Comparison of ENCODE assay signal across 8 mouse cellular contexts in genomic region chr11:103113005-103113404, GRCm38 (mm10). TPM values are rescaled to one million over a fixed set of nuclear protein-coding genes. Genes with fewer than 3 reads are reported as not detected.
DNase-seq lines count a peak whose midpoint lies in the region; ATAC-seq and TF ChIP-seq lines count a peak whose summit lies in the region.

No protein-coding gene starts in this region.

- peaks cover 35% of the 10 kb centered on the region for H3K27me3 ChIP-seq in forebrain, embryonic 13.5 days
- peaks cover 13% of the 10 kb centered on the region for H3K27me3 ChIP-seq in forebrain, postnatal 0 days (ENCODE audit: insufficient read depth, low read length)
- H3K27me3 ChIP-seq in liver, embryonic 12.5 days (replicated peaks), result peaks cover 27% of the 10 kb centered on the region
- no peaks in the 10 kb centered on the region for H3K27me3 ChIP-seq in liver, postnatal 0 days (ENCODE audit: insufficient read depth, low read length)
- H3K27me3 ChIP-seq in heart, postnatal 0 days (ENCODE audit: control insufficient read depth, insufficient read depth, low read length), result no peaks in the 10 kb centered on the region

- H3K9me3 ChIP-seq in forebrain, embryonic 13.5 days (replicated peaks), result no peaks in the 10 kb centered on the region
- H3K9me3 ChIP-seq in forebrain, postnatal 0 days (ENCODE audit: low read length), result no peaks in the 10 kb centered on the region
- no peaks in the 10 kb centered on the region for H3K9me3 ChIP-seq in liver, embryonic 12.5 days (replicated peaks)
- no peaks in the 10 kb centered on the region for H3K9me3 ChIP-seq in liver, postnatal 0 days (ENCODE audit: low read length)
- no peaks in the 10 kb centered on the region for H3K9me3 ChIP-seq in heart, postnatal 0 days (replicated peaks; ENCODE audit: control insufficient read depth, low read length)

- H3K27ac ChIP-seq in forebrain, embryonic 13.5 days, result no peak overlapping the region
- H3K27ac ChIP-seq in forebrain, postnatal 0 days (ENCODE audit: low read depth, low read length), result no peak overlapping the region
- no peak overlapping the region for H3K27ac ChIP-seq in liver, embryonic 12.5 days
- H3K27ac ChIP-seq in liver, postnatal 0 days (ENCODE audit: low read depth), result no peak overlapping the region
- H3K27ac ChIP-seq in heart, postnatal 0 days (ENCODE audit: low read depth), result peak overlapping the region; percentile 69; the same call in 1 of the 2 replicates

- no peak for TF ChIP-seq EP300 in liver, postnatal 0 days (IDR thresholded peaks at IDR 0.05; ENCODE audit: low read depth)
- no peak for TF ChIP-seq EP300 in heart, postnatal 0 days (IDR thresholded peaks at IDR 0.05; ENCODE audit: low read depth)

- no peak overlapping the region for H3K4me3 ChIP-seq in forebrain, embryonic 13.5 days
- no peak overlapping the region for H3K4me3 ChIP-seq in forebrain, postnatal 0 days (ENCODE audit: low read depth, low read length)
- no peak overlapping the region for H3K4me3 ChIP-seq in liver, embryonic 12.5 days
- H3K4me3 ChIP-seq in liver, postnatal 0 days (ENCODE audit: low read depth, low read length), result no peak overlapping the region
- H3K4me3 ChIP-seq in heart, postnatal 0 days (ENCODE audit: low read depth, low read length), result no peak overlapping the region

- 30% methylated on average over 12 of the region's 12 CpGs for WGBS in forebrain, embryonic 13.5 days
- 33% methylated on average over 12 of the region's 12 CpGs for WGBS in forebrain, postnatal 0 days
- WGBS in liver, embryonic 12.5 days (ENCODE audit: insufficient replicate concordance), result 63% methylated on average over 12 of the region's 12 CpGs
- WGBS in liver, postnatal 0 days (ENCODE audit: insufficient replicate concordance), result 67% methylated on average over 12 of the region's 12 CpGs
- 47% methylated on average over 12 of the region's 12 CpGs for WGBS in heart, postnatal 0 days

- no peak for ATAC-seq in forebrain, embryonic 13.5 days
- ATAC-seq in forebrain, postnatal 0 days, result no peak
- no peak for ATAC-seq in liver, embryonic 12.5 days
- ATAC-seq in liver, postnatal 0 days, result no peak
- no peak for ATAC-seq in heart, postnatal 0 days (ENCODE audit: insufficient read depth, low read depth)
- ATAC-seq in granulocyte monocyte progenitor cell, adult 5-6 weeks (replicated peaks; ENCODE audit: poor library complexity, severe bottlenecking), result no peak

- H3K4me2 ChIP-seq in forebrain, embryonic 13.5 days, result peak overlapping the region; percentile 59; the same call in 1 of the 2 replicates
- no peak overlapping the region for H3K4me2 ChIP-seq in forebrain, postnatal 0 days (ENCODE audit: low read depth)
- H3K4me2 ChIP-seq in liver, embryonic 12.5 days, result peak overlapping the region; percentile 59; the same call in 1 of the 2 replicates
- H3K4me2 ChIP-seq in liver, postnatal 0 days (ENCODE audit: low read depth, low read length), result no peak overlapping the region
- peak overlapping the region; percentile 86 for H3K4me2 ChIP-seq in heart, postnatal 0 days (ENCODE audit: low read depth, low read length)

- no peaks in the 10 kb centered on the region for H3K36me3 ChIP-seq in forebrain, embryonic 13.5 days (ENCODE audit: poor library complexity, severe bottlenecking)
- H3K36me3 ChIP-seq in forebrain, postnatal 0 days (ENCODE audit: insufficient read depth), result no peaks in the 10 kb centered on the region
- peaks cover 22% of the 10 kb centered on the region for H3K36me3 ChIP-seq in liver, embryonic 12.5 days
- no peaks in the 10 kb centered on the region; the same call in 1 of the 2 replicates for H3K36me3 ChIP-seq in liver, postnatal 0 days (replicated peaks; ENCODE audit: insufficient read depth, low read length)
- no peaks in the 10 kb centered on the region for H3K36me3 ChIP-seq in heart, postnatal 0 days (replicated peaks; ENCODE audit: control insufficient read depth, insufficient read depth, low read length)

- H3K4me1 ChIP-seq in forebrain, embryonic 13.5 days, result peaks cover 40% of the 10 kb centered on the region
- H3K4me1 ChIP-seq in forebrain, postnatal 0 days (ENCODE audit: insufficient read depth), result peaks cover 17% of the 10 kb centered on the region; the same call in 1 of the 2 replicates
- H3K4me1 ChIP-seq in liver, embryonic 12.5 days, result peaks cover 55% of the 10 kb centered on the region
- peaks cover 32% of the 10 kb centered on the region for H3K4me1 ChIP-seq in liver, postnatal 0 days (ENCODE audit: insufficient read depth)
- H3K4me1 ChIP-seq in heart, postnatal 0 days (ENCODE audit: control insufficient read depth, insufficient read depth), result peaks cover 21% of the 10 kb centered on the region

- no peak for TF ChIP-seq CTCF in forebrain, postnatal 0 days (IDR thresholded peaks at IDR 0.05; ENCODE audit: low read depth)
- TF ChIP-seq CTCF in liver, postnatal 0 days (IDR thresholded peaks at IDR 0.05; ENCODE audit: low read depth), result no peak
- no peak for TF ChIP-seq CTCF in heart, postnatal 0 days (IDR thresholded peaks at IDR 0.05; ENCODE audit: low read depth)

- no peak for DNase-seq in forebrain, postnatal 0 days
- no peak for DNase-seq in liver, postnatal 0 days
- DNase-seq in ZHBTc4 (ENCODE audit: low read depth, low spot score), result peak; percentile 28
- DNase-seq in heart, postnatal 0 days (ENCODE audit: low spot score), result no peak
- no peak for DNase-seq in layer of hippocampus, adult 8-10 months (ENCODE audit: low spot score in 2 of 2)

- H3K9ac ChIP-seq in forebrain, embryonic 13.5 days, result peak overlapping the region; percentile 53
- H3K9ac ChIP-seq in forebrain, postnatal 0 days, result no peak overlapping the region
- H3K9ac ChIP-seq in liver, embryonic 12.5 days, result no peak overlapping the region
- H3K9ac ChIP-seq in liver, postnatal 0 days (replicated peaks), result no peak overlapping the region
- H3K9ac ChIP-seq in heart, postnatal 0 days (replicated peaks; ENCODE audit: low read depth, low read length), result no peak overlapping the region; the same call in 1 of the 2 replicates

RNA-seq across cellular contexts. Expression of gene Hexim1, which starts 3.0 kb away (rescaled TPM):
- polyA plus RNA-seq in forebrain, embryonic 13.5 days (2015; fragmentation: Nextera tagmentation; extraction: Ambion mirVana), result 3.3 and 4.1 TPM in 2 replicates
- 19.0 and 20.5 TPM in 2 replicates for total RNA-seq in forebrain, postnatal 0 days (2014; rRNA removed)
- polyA plus RNA-seq in forebrain, postnatal 0 days (2015; fragmentation: Nextera tagmentation; extraction: Ambion mirVana), result 3.7 and 3.9 TPM in 2 replicates
- 2.4 and 3.0 TPM in 2 replicates for polyA plus RNA-seq in liver, embryonic 12.5 days (2016; fragmentation: Nextera tagmentation; extraction: Ambion mirVana)
- 2.6 and 2.7 TPM in 2 replicates for polyA plus RNA-seq in liver, postnatal 0 days (2015; fragmentation: Nextera tagmentation; extraction: Ambion mirVana)
- total RNA-seq in heart, postnatal 0 days (2014; rRNA removed; ENCODE audit: low replicate concordance), result 9.0 and 11.0 TPM in 2 replicates
- polyA plus RNA-seq in heart, postnatal 0 days (2015; fragmentation: Nextera tagmentation; extraction: Ambion mirVana), result 3.2 and 3.3 TPM in 2 replicates
- total RNA-seq in granulocyte monocyte progenitor cell, adult 5-6 weeks (2014; fragmentation: Nextera tagmentation), result 9.7 and 13.5 TPM in 2 replicates
- total RNA-seq in granulocyte monocyte progenitor cell, adult 5-6 weeks (2017), result 28.7 and 31.0 TPM in 2 replicates
- total RNA-seq in layer of hippocampus, adult 8-10 months (2022), result 10 to 100 TPM; 39.0 to 51.3 (median 45.9) TPM

RNA-seq across cellular contexts. Expression of gene Acbd4, which starts 11.5 kb away (rescaled TPM):
- polyA plus RNA-seq in forebrain, embryonic 13.5 days (2015; fragmentation: Nextera tagmentation; extraction: Ambion mirVana), result 8.1 TPM in 2 replicates
- total RNA-seq in forebrain, postnatal 0 days (2014; rRNA removed), result 27.2 and 28.5 TPM in 2 replicates
- polyA plus RNA-seq in forebrain, postnatal 0 days (2015; fragmentation: Nextera tagmentation; extraction: Ambion mirVana), result 20.1 and 27.1 TPM in 2 replicates
- 40.6 and 46.1 TPM in 2 replicates for polyA plus RNA-seq in liver, embryonic 12.5 days (2016; fragmentation: Nextera tagmentation; extraction: Ambion mirVana)
- polyA plus RNA-seq in liver, postnatal 0 days (2015; fragmentation: Nextera tagmentation; extraction: Ambion mirVana), result 56.5 and 57.0 TPM in 2 replicates
- total RNA-seq in heart, postnatal 0 days (2014; rRNA removed; ENCODE audit: low replicate concordance), result 16.3 and 20.0 TPM in 2 replicates
- polyA plus RNA-seq in heart, postnatal 0 days (2015; fragmentation: Nextera tagmentation; extraction: Ambion mirVana), result 21.6 and 22.2 TPM in 2 replicates
- 4.8 and 9.6 TPM in 2 replicates for total RNA-seq in granulocyte monocyte progenitor cell, adult 5-6 weeks (2014; fragmentation: Nextera tagmentation)
- total RNA-seq in granulocyte monocyte progenitor cell, adult 5-6 weeks (2017), result 5.8 and 10.7 TPM in 2 replicates
- total RNA-seq in layer of hippocampus, adult 8-10 months (2022), result 10 to 100 TPM; 88.4 to 98.2 (median 94.7) TPM

RNA-seq across cellular contexts. Expression of gene Plcd3, which starts 11.5 kb away (rescaled TPM):
- polyA plus RNA-seq in forebrain, embryonic 13.5 days (2015; fragmentation: Nextera tagmentation; extraction: Ambion mirVana), result 0.92 and 1.2 TPM in 2 replicates
- total RNA-seq in forebrain, postnatal 0 days (2014; rRNA removed), result 8.5 and 8.8 TPM in 2 replicates
- 3.6 TPM in 2 replicates for polyA plus RNA-seq in forebrain, postnatal 0 days (2015; fragmentation: Nextera tagmentation; extraction: Ambion mirVana)
- 0.74 and 0.79 TPM in 2 replicates for polyA plus RNA-seq in liver, embryonic 12.5 days (2016; fragmentation: Nextera tagmentation; extraction: Ambion mirVana)
- polyA plus RNA-seq in liver, postnatal 0 days (2015; fragmentation: Nextera tagmentation; extraction: Ambion mirVana), result 0.82 and 0.85 TPM in 2 replicates
- total RNA-seq in heart, postnatal 0 days (2014; rRNA removed; ENCODE audit: low replicate concordance), result 27.0 and 38.9 TPM in 2 replicates
- 14.5 and 16.3 TPM in 2 replicates for polyA plus RNA-seq in heart, postnatal 0 days (2015; fragmentation: Nextera tagmentation; extraction: Ambion mirVana)
- total RNA-seq in granulocyte monocyte progenitor cell, adult 5-6 weeks (2014; fragmentation: Nextera tagmentation), result 0.41 TPM in 1 of 2 replicates, not detected in the other
- total RNA-seq in granulocyte monocyte progenitor cell, adult 5-6 weeks (2017), result 3.2 TPM in 1 of 2 replicates, not detected in the other
- 10 to 100 TPM; 11.0 to 15.3 (median 12.8) TPM for total RNA-seq in layer of hippocampus, adult 8-10 months (2022)

RNA-seq across cellular contexts. Expression of gene Hexim2, which starts 19.2 kb away (rescaled TPM):
- polyA plus RNA-seq in forebrain, embryonic 13.5 days (2015; fragmentation: Nextera tagmentation; extraction: Ambion mirVana), result 13.4 and 13.9 TPM in 2 replicates
- total RNA-seq in forebrain, postnatal 0 days (2014; rRNA removed), result 30.8 and 47.0 TPM in 2 replicates
- polyA plus RNA-seq in forebrain, postnatal 0 days (2015; fragmentation: Nextera tagmentation; extraction: Ambion mirVana), result 16.5 and 27.9 TPM in 2 replicates
- 9.5 and 10.0 TPM in 2 replicates for polyA plus RNA-seq in liver, embryonic 12.5 days (2016; fragmentation: Nextera tagmentation; extraction: Ambion mirVana)
- 3.4 and 3.7 TPM in 2 replicates for polyA plus RNA-seq in liver, postnatal 0 days (2015; fragmentation: Nextera tagmentation; extraction: Ambion mirVana)
- 1.6 and 1.7 TPM in 2 replicates for total RNA-seq in heart, postnatal 0 days (2014; rRNA removed; ENCODE audit: low replicate concordance)
- polyA plus RNA-seq in heart, postnatal 0 days (2015; fragmentation: Nextera tagmentation; extraction: Ambion mirVana), result 4.2 and 4.9 TPM in 2 replicates
- 2.6 and 6.4 TPM in 2 replicates for total RNA-seq in granulocyte monocyte progenitor cell, adult 5-6 weeks (2014; fragmentation: Nextera tagmentation)
- total RNA-seq in granulocyte monocyte progenitor cell, adult 5-6 weeks (2017), result 1.3 and 3.4 TPM in 2 replicates
- 10 to 100 TPM in 3 of 4 experiments, 1 to 10 TPM in 1; 9.4 to 15.1 (median 11.6) TPM for total RNA-seq in layer of hippocampus, adult 8-10 months (2022)

RNA-seq across cellular contexts. Expression of gene Fmnl1, which starts 57.9 kb away (rescaled TPM):
- polyA plus RNA-seq in forebrain, embryonic 13.5 days (2015; fragmentation: Nextera tagmentation; extraction: Ambion mirVana), result 0.76 and 0.92 TPM in 2 replicates
- 6.5 and 9.4 TPM in 2 replicates for total RNA-seq in forebrain, postnatal 0 days (2014; rRNA removed)
- 4.8 and 7.1 TPM in 2 replicates for polyA plus RNA-seq in forebrain, postnatal 0 days (2015; fragmentation: Nextera tagmentation; extraction: Ambion mirVana)
- 5.2 and 5.7 TPM in 2 replicates for polyA plus RNA-seq in liver, embryonic 12.5 days (2016; fragmentation: Nextera tagmentation; extraction: Ambion mirVana)
- 4.1 and 5.9 TPM in 2 replicates for polyA plus RNA-seq in liver, postnatal 0 days (2015; fragmentation: Nextera tagmentation; extraction: Ambion mirVana)
- total RNA-seq in heart, postnatal 0 days (2014; rRNA removed; ENCODE audit: low replicate concordance), result 2.2 and 3.4 TPM in 2 replicates
- 0.91 and 1.1 TPM in 2 replicates for polyA plus RNA-seq in heart, postnatal 0 days (2015; fragmentation: Nextera tagmentation; extraction: Ambion mirVana)
- total RNA-seq in granulocyte monocyte progenitor cell, adult 5-6 weeks (2014; fragmentation: Nextera tagmentation), result 58.4 and 94.0 TPM in 2 replicates
- 21.3 and 31.0 TPM in 2 replicates for total RNA-seq in granulocyte monocyte progenitor cell, adult 5-6 weeks (2017)
- 100 to 1,000 TPM; 121 to 133 (median 125) TPM for total RNA-seq in layer of hippocampus, adult 8-10 months (2022)

Comparison
In these comparisons a context has a peak if more than half of its experiments do, and no peak if none do; other contexts are left out.
1. H3K4me2 ChIP-seq: peak in forebrain, embryonic 13.5 days (single experiment), liver, embryonic 12.5 days (single experiment) and heart, postnatal 0 days (single experiment); none in forebrain, postnatal 0 days (single experiment) and liver, postnatal 0 days (single experiment).